Mouse (Mus musculus): ENCODE measurements around the gene Ndufa11. TPM values are rescaled to one million over a fixed set of nuclear protein-coding genes. Genes with fewer than 3 reads are reported as not detected.
A peak's percentile ranks its signal among the peaks of the same experiment; 100 is the strongest.

Gene Ndufa11
- polyA plus RNA-seq (2015; fragmentation: Nextera tagmentation; extraction: Ambion mirVana) = 471 and 522 TPM in 2 replicates

- ATAC-seq = peak; percentile 82
- Histone ChIP-seq H3K9me3 (no peaks in the 10 kb centered on the region), H3K4me3 (replicated peaks) (peak within 1 kb of the TSS; percentile 80), H3K27ac (peak within 1 kb of the TSS; percentile 84), H3K27me3 (replicated peaks) (no peaks in the 10 kb centered on the region), H3K9ac (peak within 1 kb of the TSS; percentile 80), H3K36me3 (0 out of 2 replicates have a peak, but pooled peaks cover 5% of the 10 kb centered on the region), H3K4me1 (replicated peaks) (peaks cover 24% of the 10 kb centered on the region), H3K4me2 (replicated peaks) (peak within 1 kb of the TSS; percentile 79)
- under 1% methylated on average over 59 of the region's 59 CpGs for WGBS
Observed at GRCm38 (mm10) chr17:56717363-56718058, at the start of gene Ndufa11, which contains the start of gene Vmac. Ndufa11 (plus strand) TSS chr17:56717767. Vmac (minus strand) TSS chr17:56718022.

DNA sequence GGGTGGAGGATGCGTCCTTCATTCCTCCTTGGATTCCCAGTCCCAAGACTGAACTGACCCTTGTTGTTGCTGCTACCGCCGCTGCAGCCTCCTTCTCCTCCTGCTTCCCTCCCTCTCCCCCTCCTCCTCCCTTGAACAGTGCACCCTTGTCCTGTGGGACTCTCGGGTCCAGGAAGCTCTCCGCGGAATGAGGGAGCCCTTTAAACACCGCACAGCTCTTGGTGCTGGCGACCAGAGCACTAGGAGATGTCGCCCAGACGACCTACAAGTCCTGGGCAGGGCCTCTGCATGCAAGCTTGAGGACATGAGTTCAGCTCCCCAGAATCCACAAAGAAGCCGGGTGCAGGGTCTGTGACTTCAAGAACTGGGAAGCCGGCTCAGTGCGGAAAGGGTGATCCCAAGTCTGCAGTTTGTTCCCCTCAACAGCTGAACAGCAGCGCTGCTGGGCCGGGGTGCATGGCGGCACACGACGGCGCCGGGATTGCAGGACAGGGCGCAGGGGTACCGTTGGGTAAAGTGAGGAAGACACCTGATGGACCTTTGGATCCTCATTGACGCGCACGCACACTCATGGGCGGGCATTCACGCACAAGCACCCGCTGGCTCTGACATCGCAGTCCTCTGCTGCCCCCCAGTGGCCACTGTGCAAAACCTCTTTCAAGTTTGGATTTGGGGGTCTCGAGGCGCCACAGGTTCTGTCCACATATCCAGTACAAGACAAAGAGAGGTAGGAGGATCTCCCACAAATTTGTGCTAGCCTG, 49.0 kb upstream of the Ndufa11 start:
- WGBS = 3% methylated on average over 31 of the region's 31 CpGs
- no peaks in the 10 kb centered on the region for H3K36me3 ChIP-seq
- H3K27ac ChIP-seq = no peak overlapping the region
- H3K4me1 ChIP-seq (replicated peaks) = peaks cover 10% of the 10 kb centered on the region; the same call in 1 of the 2 replicates
- peak overlapping the region; percentile 98 for H3K4me2 ChIP-seq (replicated peaks)
- H3K27me3 ChIP-seq (replicated peaks) = no peaks in the 10 kb centered on the region
- peak overlapping the region; percentile 48 for H3K4me3 ChIP-seq (replicated peaks)
- ATAC-seq = peak; percentile 24
- peak overlapping the region; percentile 53 for H3K9ac ChIP-seq
- no peaks in the 10 kb centered on the region for H3K9me3 ChIP-seq

DNA sequence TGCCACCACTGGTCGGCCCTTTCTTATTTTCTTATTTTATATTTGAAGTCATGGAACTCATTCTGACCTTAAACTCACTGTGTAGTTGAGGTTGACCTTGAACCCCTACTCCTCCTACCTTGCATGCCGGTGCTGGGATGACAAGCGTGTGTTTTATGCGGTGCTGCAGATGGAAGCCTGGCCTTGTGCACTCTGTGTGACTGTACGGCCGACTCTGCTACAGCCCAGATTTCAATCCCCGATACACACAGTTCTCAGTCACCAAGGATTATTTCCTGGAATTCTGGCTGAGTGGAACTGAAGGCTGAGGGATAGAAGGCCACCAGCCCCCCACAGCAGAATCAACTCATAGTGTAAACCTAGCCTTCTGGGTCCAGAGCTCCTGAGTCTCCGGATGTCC, 47.8 kb upstream of the Ndufa11 start:
- Histone ChIP-seq H3K4me3 (replicated peaks) (no peak overlapping the region), H3K9me3 (no peaks in the 10 kb centered on the region), H3K4me1 (replicated peaks) (peaks cover 16% of the 10 kb centered on the region), H3K27ac (no peak overlapping the region), H3K9ac (no peak overlapping the region), H3K36me3 (no peaks in the 10 kb centered on the region), H3K4me2 (replicated peaks) (no peak overlapping the region), H3K27me3 (replicated peaks) (no peaks in the 10 kb centered on the region)
- WGBS = 85% methylated on average over 8 of the region's 8 CpGs
- no peak for ATAC-seq

DNA sequence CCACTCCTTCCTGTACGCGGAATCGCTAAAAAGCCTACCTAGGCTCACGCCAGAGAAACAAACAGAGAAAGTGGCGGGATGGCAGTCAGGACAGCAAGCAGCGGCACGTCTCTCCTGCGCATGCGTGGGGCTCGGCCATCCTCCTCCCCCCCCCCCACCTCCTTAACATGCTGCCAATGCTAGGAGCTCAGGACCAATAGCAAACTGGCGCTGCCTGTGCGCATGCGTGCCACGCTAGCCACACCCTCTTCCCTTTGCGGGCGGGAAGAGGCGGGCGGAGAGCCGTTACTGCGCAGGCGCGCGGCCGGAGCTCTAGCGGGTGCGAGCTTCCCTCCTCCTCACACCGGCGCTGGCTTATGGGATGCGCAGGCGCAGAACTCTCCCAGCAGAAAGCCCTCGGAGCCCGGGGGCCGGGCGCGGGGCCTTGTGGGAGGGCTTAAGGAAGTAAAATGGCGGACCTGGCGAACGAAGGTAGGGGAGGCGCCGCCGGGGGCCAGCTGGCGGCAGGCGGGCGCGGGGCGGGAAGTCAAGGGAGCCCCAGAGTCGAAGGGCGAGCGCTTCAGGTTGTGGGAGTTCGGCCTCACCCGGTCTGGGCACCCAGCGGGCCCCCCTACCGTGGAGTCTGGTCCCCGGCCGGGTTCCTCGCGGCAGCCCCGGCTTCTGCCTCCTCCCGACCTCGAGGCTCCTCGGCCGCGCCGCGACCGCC, 44.5 kb upstream of the Ndufa11 start, which contains the start of gene Ranbp3:
Gene Ranbp3 (plus strand): TSS at position 354 of the 706 bp plus-strand sequence.
- H3K36me3 ChIP-seq = peaks cover 12% of the 10 kb centered on the region; the same call in 1 of the 2 replicates
- ATAC-seq = peak; percentile 96
- peak within 1 kb of the TSS; percentile 76 for H3K4me3 ChIP-seq (replicated peaks)
- H3K4me1 ChIP-seq (replicated peaks) = peaks cover 25% of the 10 kb centered on the region
- H3K27me3 ChIP-seq (replicated peaks) = no peaks in the 10 kb centered on the region
- H3K9me3 ChIP-seq = no peaks in the 10 kb centered on the region
- H3K4me2 ChIP-seq (replicated peaks) = peak within 1 kb of the TSS; percentile 71
- under 1% methylated on average over 57 of the region's 66 CpGs for WGBS
- H3K27ac ChIP-seq = peak within 1 kb of the TSS; percentile 89
- peak within 1 kb of the TSS; percentile 99 for H3K9ac ChIP-seq

DNA sequence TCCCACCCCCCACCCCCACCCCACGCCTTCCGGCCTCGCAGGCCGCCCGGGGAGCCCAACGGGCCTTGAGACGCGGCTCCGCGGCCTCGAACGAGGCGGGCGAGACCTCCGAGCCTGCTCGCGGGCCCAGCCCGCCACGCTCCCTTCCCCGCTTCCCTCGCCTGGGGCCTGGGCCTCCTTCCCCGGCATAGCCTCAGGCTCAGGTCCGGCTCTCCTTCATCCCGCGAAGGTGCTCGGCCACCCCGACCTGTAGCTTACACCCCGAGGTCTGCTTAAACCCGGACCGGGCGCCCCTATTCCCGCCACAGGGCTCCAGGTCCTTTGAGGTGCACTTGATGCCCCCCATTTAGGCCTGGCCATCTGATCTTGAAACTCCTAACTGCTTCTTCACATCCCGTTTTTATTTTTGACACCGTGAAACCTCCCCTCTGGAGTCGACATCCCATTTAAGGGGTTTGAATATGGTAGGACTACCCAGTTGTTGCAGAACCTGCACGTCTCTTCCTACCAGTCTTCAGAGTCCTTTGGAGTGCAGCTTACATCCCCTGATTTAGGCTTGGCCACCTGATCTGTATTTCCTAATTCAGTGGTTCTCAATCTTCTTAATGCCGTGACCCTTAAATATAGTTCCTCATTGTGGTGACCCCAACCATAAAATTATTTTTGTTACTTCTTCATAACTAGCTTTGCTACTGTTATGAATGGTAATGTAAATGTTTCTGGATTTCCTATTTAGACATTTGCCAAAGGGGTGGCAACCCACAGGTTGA, 43.7 kb upstream of the Ndufa11 start:
- peak overlapping the region; percentile 99 for H3K9ac ChIP-seq
- H3K27me3 ChIP-seq (replicated peaks) = no peaks in the 10 kb centered on the region
- no peaks in the 10 kb centered on the region for H3K9me3 ChIP-seq
- peak overlapping the region; percentile 69 for H3K4me2 ChIP-seq (replicated peaks)
- WGBS = 2% methylated on average over 35 of the region's 37 CpGs
- peaks cover 22% of the 10 kb centered on the region for H3K4me1 ChIP-seq (replicated peaks)
- ATAC-seq = peak; percentile 34; the same call in 1 of the 2 replicates
- peak overlapping the region; percentile 76 for H3K4me3 ChIP-seq (replicated peaks)
- peak overlapping the region; percentile 87 for H3K27ac ChIP-seq
- peaks cover 12% of the 10 kb centered on the region; the same call in 1 of the 2 replicates for H3K36me3 ChIP-seq

DNA sequence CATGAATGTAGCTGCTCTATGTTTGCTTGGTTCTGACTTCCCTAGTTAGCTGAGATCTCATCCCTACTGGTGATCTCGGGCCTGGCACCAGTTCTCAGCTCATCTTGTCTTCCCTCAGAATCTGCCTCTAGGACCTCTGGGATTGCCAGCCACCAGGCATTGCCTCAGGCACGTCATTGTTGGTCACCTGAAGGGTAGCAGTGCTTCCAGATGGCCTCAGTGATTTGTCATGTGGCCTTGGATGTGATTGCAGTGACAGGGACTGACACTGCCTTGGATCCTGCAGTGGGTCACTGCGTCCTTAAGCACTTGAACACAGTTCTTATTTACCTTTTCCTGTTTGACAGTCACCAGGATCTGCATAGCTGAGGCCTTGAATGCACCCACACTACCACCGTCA, 35.8 kb upstream of the Ndufa11 start:
- no peak overlapping the region for H3K4me3 ChIP-seq (replicated peaks)
- ATAC-seq = no peak
- H3K36me3 ChIP-seq = peaks cover 24% of the 10 kb centered on the region
- H3K9ac ChIP-seq = no peak overlapping the region
- no peak overlapping the region for H3K4me2 ChIP-seq (replicated peaks)
- no peak overlapping the region for H3K27ac ChIP-seq
- 70% methylated on average over 4 of the region's 4 CpGs for WGBS
- peaks cover 2% of the 10 kb centered on the region; the same call in 1 of the 2 replicates for H3K4me1 ChIP-seq (replicated peaks)
- H3K9me3 ChIP-seq = no peaks in the 10 kb centered on the region
- no peaks in the 10 kb centered on the region for H3K27me3 ChIP-seq (replicated peaks)

GRCm38 (mm10) chr17:56682880-56683279, 34.7 kb upstream of the Ndufa11 start:
- Histone ChIP-seq H3K27ac (no peak overlapping the region), H3K27me3 (replicated peaks) (no peaks in the 10 kb centered on the region), H3K4me3 (replicated peaks) (no peak overlapping the region), H3K9me3 (no peaks in the 10 kb centered on the region), H3K4me2 (replicated peaks) (no peak overlapping the region), H3K4me1 (replicated peaks) (0 out of 2 replicates have a peak, but pooled peaks cover 2% of the 10 kb centered on the region), H3K9ac (no peak overlapping the region), H3K36me3 (peaks cover 25% of the 10 kb centered on the region)
- 60% methylated on average over 3 of the region's 3 CpGs for WGBS
- no peak for ATAC-seq

DNA sequence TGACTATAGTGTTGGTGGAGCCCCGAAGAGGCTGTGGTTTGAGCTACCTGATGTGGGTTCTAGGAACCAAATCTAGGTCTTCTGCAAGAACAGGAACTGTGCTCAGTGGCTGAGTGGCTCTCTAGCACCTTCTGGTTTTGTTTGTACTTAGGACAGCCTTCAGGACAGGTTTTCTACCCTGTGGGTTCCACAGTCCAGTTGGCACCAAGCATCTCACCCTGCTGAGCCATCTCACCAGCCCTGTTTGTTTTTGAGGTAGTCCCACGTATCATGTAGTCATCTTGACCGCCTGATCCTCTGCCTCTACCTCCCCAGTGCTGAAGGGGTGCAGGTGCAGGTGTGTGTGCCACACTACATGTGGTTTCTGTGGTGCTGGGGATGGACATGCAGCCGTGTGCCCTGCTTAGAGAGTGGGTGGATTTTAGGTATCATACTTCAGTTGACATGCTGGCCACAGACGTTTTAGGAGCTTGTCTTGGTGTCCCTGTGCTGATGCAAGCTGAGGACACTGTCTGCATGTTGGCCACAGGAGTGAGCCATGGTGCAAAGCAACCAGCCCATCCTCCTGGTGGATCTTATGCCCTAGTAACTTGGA, 33.9 kb upstream of the Ndufa11 start:
- H3K36me3 ChIP-seq = peaks cover 30% of the 10 kb centered on the region

DNA sequence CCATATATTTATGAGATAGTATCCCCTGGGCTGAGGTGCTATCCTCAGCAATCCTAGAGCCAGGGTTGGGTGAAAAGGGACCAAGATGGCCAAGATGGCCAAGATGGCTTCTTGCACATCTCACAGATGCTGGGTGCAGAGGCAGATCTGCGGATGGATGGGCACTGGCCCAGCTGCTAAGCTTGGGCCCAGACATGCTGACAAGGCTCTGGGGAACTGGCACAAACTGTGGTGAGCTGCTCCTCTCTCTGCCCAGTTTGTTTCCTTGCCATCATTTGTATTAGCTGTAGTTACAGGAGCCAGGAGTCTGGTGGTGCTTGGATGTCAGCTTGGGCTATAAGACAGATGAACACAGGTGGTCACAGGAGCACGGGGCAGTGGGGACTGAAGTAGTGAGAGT, 32.9 kb upstream of the Ndufa11 start:
- H3K36me3 ChIP-seq = peaks cover 37% of the 10 kb centered on the region
- no peak for ATAC-seq

More for the DNA sequence above, 33.9 kb upstream of the Ndufa11 start:
- no peaks in the 10 kb centered on the region for H3K9me3 ChIP-seq
- no peaks in the 10 kb centered on the region for H3K27me3 ChIP-seq (replicated peaks)
- ATAC-seq = no peak
- no peak overlapping the region for H3K9ac ChIP-seq
- 85% methylated on average over 5 of the region's 5 CpGs for WGBS
- H3K4me1 ChIP-seq (replicated peaks) = 0 out of 2 replicates have a peak, but pooled peaks cover 2% of the 10 kb centered on the region
- no peak overlapping the region for H3K4me2 ChIP-seq (replicated peaks)
- no peak overlapping the region for H3K4me3 ChIP-seq (replicated peaks)
- H3K27ac ChIP-seq = no peak overlapping the region

DNA sequence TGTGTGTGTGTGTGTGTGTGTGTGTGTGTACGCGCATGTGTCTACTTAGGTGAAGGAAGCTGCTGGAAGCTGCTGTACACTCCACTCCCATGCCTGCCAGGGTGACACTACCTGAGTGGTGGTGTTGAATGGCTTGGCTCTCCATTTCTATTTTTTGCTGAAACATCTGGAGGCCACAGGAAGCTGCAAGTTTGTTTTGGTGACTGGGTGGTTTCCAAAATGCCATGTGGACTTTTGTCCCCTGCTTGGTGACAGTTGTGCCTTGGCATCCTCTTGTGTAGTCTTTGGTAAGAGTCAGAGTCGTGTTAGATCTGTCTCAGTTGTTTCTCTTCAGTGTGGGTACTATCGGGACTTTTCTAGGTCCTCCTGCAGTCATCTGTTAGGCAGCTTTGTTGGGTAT, 30.8 kb upstream of the Ndufa11 start:
- Histone ChIP-seq H3K4me2 (replicated peaks) (no peak overlapping the region), H3K9me3 (no peaks in the 10 kb centered on the region), H3K27me3 (replicated peaks) (no peaks in the 10 kb centered on the region), H3K9ac (no peak overlapping the region), H3K4me1 (replicated peaks) (no peaks in the 10 kb centered on the region), H3K4me3 (replicated peaks) (no peak overlapping the region), H3K36me3 (peaks cover 48% of the 10 kb centered on the region), H3K27ac (no peak overlapping the region)
- 92% methylated on average over 4 of the region's 4 CpGs for WGBS
- ATAC-seq = no peak

More for the DNA sequence above, 32.9 kb upstream of the Ndufa11 start:
- no peaks in the 10 kb centered on the region for H3K9me3 ChIP-seq
- no peak overlapping the region for H3K27ac ChIP-seq
- H3K4me3 ChIP-seq (replicated peaks) = no peak overlapping the region
- no peak overlapping the region for H3K9ac ChIP-seq
- H3K4me1 ChIP-seq (replicated peaks) = no peaks in the 10 kb centered on the region
- WGBS = 85% methylated on average over 2 of the region's 2 CpGs
- H3K27me3 ChIP-seq (replicated peaks) = no peaks in the 10 kb centered on the region
- no peak overlapping the region for H3K4me2 ChIP-seq (replicated peaks)

- Histone ChIP-seq H3K36me3 (peaks cover 53% of the 10 kb centered on the region), H3K4me2 (replicated peaks) (no peak overlapping the region), H3K9me3 (no peaks in the 10 kb centered on the region), H3K4me1 (replicated peaks) (peaks cover 9% of the 10 kb centered on the region; the same call in 1 of the 2 replicates), H3K27ac (no peak overlapping the region), H3K9ac (no peak overlapping the region), H3K27me3 (replicated peaks) (no peaks in the 10 kb centered on the region), H3K4me3 (replicated peaks) (no peak overlapping the region)
- ATAC-seq = no peak; the same call in 1 of the 2 replicates
Observed at GRCm38 (mm10) chr17:56688045-56688444, 29.5 kb upstream of the Ndufa11 start.
